Mouse (Mus musculus) urinary bladder, postnatal 10 days (tissue): Measurements from ENCODE around the gene Il2rg.

ENCODE experiments used
- DNase-seq: peaks from one replicate; pipeline ENCODE4 v3.0.0; 2022; ENCODE audit warnings: low spot score

The Il2rg gene

DNA sequence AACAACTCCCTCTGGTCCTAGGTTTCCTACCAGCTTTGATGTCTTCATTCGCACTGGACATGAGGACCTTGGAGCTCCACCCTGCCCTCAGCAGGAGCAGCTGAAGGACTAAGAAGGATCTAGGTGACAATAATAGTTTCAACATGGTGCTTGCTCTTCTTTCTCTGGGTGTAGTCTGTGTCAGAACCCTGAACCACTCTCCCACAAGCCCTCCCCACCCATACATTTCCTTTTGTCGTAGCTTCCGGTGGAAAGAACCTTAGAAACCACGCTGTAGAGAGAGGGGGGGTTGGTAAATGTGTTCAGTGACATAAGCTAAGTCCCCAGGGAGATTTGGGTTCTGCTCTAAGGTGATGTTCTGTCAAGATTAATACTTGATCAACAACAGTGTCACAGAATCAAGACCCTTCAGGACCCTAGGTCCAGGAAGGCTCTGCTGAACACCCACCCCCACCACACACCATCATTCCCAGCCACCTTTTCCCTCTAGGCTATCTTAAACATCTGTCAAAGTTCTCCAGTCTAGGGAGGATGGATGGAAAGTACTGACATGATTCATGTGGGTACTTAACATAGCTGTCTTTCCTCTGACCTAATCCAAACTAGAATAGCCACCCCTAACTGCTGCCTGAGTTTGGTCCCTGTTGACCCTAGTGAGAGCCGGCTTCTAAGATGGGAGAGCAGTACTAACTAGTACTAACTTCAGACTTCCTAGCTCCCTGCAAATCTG lies at the start of gene Il2rg:
TSS of gene Il2rg (minus strand) at position 231 of the 730 bp plus-strand sequence.
- no peak for DNase-seq

DNA sequence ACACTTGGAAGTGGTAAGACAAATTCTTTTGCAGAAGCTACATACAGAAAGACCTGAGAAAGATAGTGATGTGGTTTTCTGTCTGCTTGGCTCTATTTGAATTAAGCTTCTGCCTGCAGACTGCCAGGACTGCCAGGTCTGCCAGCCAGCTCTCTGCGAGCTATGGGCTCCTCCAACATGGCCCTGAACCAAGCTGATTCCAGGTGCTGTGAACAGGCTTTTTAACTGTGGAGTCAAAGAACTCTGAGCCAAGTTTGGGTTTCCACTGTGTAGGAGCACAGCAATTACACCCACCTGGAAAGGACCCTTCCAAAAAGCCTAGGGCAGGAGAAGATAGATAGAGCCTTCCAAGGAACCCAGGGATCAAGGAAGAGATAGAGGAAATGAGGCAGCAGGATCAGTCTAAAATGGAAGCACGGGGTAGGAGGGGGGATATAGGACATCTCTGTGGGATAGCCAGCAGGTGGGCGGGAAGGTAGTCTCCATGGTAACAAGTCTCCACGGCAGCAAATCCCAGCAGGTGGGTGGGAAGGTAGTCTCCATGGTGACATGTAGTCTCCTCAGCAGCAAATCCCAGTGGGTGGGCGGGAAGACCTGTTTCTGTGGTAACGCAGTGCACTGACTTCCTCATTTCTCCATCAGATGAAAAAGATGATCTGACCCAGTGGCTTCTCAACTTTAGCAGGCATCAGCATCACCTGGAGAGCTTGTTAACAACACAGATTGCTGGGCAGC lies 45.7 kb upstream of the Il2rg start:
- no peak for DNase-seq

DNA sequence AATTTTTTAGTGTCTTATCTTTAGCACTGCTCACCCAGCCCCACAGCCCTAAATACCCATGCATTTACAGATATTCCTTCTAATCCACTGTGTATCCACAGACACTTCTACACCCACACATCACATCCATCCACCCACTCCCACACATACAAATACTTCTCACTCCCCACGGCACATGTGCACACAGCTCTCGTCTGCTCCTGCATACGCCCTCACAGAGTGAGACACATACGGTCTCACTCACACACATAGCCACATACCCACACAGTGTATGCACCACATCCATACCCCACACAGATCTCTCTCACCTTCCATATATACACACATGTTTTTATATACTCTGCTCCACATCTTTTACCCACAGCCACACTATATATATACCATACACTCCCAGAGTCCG lies 41.2 kb upstream of the Il2rg start:
- DNase-seq, result no peak

DNA sequence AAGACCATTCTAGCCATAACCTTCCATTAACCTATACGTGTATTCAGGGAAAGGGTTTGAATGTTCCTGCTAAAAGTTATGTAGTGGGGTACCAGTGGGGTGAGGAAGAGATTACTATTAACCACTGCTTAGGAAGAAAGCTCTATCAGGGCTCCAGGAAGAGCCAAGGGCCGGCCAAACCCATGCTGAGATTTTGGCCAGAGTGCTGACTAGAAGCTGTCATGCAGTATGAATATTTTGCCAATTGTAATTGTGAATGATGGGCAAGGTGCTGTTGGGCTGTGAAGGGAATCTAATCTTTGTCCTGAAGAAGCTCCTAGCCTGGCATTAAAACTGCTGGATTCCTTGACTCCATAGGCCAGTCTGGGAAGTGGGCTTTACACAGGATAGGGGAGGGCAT lies 36.6 kb upstream of the Il2rg start:
- DNase-seq, result no peak

DNA sequence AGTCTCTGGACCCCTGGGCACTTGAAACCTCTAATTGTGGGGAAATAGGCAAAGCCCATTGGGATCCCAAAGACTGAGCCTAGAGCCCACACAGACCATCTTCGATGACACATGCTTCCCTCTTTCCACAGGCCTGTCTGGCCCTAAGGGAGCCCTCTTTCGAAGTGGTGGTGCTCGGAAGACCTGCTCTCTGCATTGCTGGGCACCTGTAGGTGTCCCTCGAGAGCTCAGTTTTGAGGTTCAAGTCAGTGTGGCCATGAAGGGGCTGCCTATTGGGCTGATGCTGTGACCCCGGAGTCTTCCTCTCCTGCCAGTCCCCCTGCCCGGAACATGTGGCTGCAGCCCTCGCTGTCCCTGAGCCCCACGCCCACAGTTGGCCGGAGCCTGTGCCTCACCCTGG lies 33.6 kb upstream of the Il2rg start:
- no peak for DNase-seq

DNA sequence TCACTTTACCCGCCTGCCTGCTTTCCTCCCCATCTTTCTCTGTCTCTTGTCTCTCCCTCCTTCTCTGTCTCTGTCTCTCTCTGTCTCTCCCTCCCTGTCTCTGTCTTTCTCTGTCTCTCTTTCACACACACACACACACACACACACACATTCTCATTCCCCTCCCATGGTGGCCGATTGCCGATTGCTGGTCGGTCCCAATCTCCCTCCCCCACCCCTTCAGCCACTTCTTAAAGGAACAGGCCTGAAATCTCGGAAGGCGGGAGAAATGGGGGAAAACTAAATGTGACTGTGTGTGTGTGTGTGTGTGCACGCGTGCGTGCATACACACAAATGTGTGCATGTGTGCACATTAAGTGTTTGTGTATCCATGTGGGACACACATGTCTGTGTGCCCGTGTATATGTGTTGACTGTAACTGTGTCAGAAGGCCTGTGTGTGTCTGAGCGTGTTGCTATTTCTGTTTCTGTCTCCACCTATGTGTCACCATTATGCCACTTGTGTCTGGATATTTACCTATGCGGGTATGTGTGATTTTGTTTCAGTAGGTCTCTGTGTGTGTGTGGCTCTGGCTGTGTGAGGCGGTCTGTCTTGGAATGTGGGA lies 32.5 kb upstream of the Il2rg start:
- no peak for DNase-seq

DNA sequence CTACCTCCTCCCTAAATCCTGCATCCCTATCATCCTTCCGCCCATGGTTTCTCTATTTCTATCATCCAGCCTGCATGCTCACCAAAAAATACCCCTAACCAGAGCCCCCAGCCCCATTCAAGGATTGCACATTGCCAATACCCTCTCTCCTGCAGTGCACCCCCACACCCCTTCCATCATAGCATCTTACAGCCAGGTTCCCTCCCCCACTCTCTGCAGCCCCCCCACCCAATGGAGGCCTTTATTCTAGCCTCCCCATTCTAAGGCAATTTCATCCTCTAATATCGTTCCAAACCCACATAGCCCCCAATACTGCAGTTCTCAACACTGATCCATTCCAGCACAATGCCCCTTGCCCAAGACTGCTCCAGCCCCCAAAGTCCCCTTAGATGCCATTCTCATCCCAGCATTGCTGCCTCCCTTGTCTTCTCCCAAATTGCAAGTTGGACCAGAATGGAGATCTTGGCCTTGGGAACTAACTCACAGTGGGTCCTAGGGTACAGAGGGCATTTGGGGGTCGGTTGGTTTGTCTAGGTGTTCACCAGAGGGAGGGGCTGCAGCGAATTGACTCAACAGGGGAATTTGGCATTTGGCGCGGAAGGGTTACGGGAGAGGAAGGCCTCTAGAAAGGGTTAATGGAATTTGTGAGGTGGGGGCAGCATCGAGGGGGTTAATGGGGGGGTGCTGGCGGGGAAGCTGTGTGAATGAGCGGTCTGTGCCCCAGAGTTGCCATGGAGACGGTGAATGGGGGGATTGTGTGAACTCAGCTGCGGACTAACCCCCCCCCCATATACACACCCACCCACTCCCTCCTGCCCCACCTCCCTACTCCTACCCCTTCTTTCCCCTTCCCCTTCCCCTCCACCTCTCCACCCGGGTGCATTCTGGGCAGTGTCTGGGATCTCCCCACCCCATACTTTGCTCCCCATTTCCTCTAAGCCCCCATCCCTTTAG lies 31.7 kb upstream of the Il2rg start:
- no peak for DNase-seq

DNA sequence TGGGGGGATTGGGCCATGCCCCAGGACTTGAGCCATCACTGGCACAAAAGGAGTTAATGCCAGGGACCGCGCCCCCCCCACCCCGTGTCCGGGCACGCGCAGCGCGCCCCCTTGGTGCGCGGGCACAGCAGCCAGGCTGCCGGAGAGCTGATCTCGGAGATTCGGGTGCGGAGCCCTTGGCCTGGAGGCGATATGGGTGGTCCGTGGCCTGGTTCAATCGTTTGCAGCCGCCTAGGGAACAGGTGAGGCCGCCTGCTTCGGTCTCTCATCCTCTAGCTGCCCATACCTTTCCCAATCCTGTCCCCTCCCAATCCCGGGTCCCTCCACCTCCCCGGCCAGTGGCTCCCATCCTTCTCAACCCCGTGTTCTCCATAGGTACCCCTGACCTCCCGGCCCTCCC lies 31.0 kb upstream of the Il2rg start, which contains the start of gene Nlgn3:
TSS of gene Nlgn3 (plus strand) at position 114 of the 400 bp plus-strand sequence.
- DNase-seq, result no peak

DNA sequence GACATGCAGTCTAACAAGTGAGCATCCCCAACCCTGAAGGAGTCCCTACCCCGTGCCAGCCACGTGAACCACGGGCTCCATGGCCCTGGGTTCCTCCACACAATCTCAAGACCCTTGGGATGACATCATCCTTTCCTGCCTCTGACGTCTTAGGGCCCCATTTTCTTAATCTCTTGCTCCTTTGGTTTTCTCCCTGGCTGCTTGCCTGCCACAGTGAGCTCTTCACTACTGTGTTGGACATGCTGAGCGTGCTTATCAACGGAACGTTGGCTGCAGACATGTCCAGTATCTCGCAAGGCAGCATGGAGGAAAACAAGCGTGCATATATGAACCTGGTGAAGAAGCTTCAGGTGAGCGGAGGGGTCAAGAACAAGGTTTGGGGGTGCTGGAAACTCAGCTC lies 22.1 kb upstream of the Il2rg start:
- no peak for DNase-seq

DNA sequence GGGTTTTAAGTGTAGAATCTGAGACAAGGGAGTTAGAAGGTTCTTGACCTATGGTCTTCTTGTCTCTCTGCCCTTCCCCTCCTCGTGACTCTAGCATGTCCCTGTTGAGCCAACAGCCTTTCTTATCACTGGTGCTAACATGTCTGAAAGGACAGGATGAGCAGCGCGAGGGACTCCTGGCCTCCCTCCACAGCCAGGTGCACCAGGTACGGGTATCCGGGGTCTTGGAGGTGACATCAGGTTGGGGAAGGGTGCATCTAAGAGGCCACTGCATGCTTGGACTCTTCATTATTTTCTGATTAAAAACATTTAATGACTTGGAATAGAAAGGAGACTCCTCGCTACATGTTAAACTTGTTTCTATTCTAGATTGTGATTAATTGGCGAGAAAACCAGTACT lies 21.0 kb upstream of the Il2rg start:
- DNase-seq, result no peak

DNA sequence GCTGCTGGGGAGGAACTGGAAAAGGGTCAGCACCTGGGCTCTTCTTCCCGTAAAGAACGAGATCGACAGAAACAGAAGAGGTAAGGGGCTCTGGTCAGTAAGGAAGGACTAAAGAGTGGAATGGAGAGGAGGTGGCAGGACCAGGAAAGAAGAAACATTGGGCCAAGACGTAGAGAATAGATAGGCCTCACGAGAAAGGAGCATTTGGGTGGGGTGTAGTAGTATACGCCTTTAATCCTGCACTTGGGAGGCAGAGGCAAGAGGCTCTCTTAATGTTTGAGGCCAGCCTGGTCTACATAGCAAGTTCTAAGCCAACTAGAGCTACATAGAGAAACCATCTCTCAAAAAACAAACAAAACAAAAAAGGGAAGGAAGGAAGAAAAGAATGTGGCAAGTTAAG lies 20.4 kb upstream of the Il2rg start:
- no peak for DNase-seq

DNA sequence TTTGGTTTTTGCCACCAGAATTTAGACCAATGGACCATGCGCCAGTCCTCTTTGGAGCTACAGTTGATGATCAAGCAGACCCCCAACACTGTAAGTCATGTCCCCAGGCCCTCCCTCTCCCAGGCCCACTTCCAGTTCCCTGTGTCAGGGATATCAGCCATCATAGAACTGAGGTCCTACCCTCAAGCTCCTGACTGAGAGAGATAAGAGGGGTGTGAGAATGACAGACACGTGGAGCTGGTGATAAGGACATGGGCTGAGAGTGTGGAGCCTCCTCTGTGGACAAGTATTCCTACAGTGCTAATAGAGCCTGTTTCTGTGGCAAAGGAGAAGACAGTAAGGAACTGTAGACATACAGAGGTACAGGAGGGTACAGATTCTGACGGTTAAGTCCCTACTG lies 19.5 kb upstream of the Il2rg start:
- no peak for DNase-seq

DNA sequence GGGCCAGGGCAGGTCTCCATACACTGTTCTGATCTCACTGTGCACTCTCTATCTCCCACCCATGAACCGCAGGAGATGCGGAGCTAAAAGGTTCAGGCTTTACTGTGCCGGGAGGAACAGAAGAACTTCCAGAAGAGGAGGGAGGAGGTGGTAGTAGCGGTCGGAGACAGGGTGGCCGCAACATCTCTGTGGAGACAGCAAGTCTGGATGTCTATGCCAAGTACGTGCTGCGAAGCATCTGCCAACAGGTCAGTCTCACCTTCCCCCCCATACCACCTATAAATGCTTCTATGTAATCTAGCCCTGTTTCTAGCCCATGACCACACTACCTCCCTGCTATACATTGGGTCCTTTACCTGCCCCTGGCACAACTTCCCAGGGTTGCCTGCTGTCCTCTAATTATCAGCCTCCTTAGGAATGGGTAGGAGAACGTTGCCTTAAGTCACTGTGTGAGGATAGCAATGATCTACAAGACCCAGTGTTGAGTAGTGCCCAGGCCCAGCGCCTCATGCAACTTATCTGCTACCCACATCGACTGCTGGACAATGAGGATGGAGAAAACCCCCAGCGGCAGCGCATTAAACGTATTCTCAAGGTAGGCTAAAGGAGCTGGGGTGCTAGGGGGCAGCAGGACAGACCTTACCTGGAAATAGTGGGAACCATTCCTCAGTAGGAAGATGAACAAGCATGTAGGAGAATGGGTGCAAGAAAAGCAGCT lies 18.1 kb upstream of the Il2rg start:
- no peak for DNase-seq

DNA sequence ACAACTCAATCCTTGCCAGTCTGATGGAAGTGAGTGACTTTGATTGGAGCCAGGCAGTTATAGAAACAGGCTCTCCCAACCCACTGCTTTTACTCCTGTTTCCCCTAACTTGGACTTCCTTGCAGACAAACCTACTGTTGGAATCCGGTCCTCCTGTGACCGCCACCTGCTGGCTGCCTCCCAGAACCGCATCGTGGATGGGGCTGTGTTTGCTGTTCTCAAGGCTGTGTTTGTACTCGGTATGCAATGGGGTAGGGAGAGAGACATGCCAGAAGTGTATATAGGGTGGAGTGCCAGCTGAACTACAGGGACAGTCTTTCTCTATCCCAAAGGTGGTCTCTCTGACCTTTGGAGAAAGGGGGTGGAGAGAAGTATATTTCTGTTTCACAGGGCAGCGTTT lies 17.5 kb upstream of the Il2rg start:
- no peak for DNase-seq

DNA sequence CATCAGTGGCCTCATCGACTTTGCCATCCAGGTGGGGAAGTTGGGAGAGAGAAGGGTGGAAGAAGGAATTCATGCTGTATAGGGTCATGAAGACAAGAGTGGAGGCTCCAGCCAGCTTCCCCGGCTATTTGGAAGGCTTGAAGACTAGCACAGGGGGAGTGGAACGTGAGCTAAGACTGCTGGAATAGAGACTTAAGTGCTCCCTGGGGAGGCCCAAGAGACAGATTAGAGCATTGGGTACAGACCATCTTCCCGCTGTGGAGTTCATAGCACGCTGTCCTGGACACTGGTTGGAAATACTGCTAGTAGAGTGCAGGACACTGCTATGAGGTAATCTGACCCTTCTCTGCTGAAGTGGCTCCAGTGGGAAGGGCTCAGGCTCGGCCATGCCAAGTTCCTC lies 14.8 kb upstream of the Il2rg start:
- no peak for DNase-seq

DNA sequence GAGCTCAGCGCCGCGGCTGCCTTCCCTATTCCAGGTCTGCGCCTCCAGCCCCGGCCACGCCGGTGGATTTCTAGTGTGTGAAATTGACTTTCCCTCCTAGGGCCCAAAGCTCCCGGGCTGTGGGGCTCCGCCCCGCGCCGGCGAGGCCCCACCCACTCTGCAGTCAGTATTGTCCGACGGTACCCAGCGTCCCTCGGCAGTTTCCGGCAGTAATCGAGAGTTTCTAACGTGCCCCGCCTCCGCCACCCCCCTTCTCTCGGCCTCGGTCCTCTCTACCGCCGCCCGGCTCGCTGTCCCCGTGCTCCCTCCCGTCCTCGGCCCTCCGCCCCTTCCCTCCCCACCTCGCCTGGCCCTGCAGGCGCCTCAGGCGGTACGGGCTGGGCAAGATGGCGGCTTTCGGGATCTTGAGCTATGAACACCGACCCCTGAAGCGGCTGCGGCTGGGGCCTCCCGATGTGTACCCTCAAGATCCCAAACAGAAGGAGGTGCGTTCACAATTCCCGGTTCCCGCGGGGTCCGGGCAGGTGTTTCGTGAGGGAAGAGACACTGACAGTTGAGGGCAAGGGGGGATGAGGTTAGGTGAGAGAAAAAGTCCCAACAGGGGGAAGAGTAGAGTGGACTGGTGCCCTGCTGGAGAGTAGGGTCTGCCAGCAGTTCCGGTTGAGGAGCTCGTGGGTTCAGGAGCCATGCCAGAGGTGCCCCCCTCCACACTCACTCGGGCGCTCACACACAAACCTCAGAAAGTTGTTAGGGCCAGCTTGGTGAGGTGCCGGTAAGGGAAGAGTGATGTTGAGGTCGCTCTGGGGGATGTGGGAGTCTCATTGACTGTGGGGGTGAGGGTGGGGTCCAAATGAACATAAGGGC lies 6.1 kb upstream of the Il2rg start, which contains the start of gene Med12:
TSS of gene Med12 (plus strand) at position 156 of the 864 bp plus-strand sequence.
- DNase-seq, result peak; percentile 58

DNA sequence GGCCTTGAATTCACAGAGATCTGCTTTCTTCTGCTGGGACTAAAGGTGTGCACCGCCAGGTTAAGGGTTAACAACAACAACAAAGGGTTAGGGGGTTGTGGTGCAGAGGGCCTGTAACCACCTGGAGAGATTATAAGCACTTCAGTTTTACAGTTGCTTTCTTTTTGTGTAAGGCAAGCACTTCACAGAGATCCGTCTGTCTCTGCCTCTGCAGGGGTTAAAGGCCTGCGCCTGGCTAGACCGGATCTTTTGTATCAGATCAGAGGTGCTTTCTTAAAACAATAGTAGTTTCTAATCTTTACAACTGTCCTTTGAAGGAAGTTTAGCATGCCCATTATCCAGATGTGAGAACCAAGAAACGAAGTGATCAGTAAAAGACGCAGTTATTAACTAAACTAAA lies 5.4 kb upstream of the Il2rg start:
- DNase-seq, result no peak

DNA sequence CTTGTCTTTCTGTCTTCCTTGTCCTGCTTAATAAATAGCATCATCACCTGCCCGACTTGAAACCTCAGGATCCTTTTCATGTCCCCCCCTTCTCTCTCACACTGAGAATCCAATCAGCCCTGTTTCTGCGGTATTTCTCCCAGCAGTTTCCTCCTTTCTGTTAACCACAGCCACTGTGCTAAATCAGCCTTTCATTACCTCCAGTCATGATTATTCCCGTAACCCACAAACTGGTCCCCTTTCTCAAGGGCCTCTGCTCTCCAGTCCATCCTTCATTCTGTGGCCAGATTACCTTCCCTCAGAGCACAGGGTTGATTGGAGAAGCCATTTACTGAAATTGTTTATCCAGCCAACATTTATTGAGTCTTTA lies 685 bp upstream of the Il2rg start, which contains the start of gene Gm20489:
TSS of gene Gm20489 (minus strand) at position 269 of the 370 bp plus-strand sequence.
- no peak for DNase-seq

DNA sequence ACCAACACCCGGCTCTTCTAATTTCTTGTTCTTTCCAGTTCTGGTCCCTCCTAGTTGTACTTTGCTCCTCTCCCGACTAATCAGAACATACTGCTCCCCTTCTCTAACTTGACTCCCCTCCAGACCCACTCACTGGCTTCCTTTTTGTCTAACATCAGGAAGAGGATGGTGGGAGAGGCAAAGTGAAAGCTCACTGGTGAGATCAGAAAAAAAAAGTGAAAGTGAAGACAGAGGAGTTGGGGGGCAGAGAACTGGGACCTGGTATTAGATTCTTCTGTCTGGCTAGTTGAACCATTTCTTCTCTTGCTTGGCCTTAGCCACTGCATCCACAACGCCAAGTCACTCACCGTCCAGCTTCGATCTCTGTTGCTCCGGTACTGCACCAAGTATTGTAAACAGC lies 1.4 kb downstream of the Il2rg start:
- DNase-seq, result no peak

DNA sequence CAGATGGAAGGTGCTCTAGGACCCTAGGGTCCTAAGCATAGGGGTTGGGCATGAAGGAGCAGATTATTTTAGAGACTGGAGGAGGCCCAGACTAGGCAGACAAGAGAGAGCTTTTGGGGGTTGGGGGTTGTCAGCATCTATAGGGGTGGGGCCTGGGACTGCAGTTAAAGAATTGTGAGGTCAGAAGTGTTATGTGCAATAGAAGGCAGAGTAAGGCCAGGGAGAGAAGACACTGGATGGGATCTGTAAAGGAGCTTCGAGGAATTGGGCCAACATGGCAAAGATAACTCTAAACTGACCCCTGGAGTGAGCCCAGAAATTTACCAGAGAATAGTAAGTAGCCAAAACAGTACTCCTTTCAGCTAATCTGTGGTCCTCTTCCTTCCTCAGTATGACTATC lies 4.2 kb downstream of the Il2rg start, which contains the start of gene Gm614:
TSS of gene Gm614 (minus strand) at position 101 of the 400 bp plus-strand sequence.
- DNase-seq, result no peak
